Mouse (Mus musculus): ENCODE measurements around the gene Vmn2r25. TPM values are rescaled to one million over a fixed set of nuclear protein-coding genes. Genes with fewer than 3 reads are reported as not detected.
"Not testable (repeated sequence)": the region's sequence is repeated elsewhere in the genome, so short reads cannot be mapped to it uniquely, and the experiment has no call there.

Vmn2r25 gene
- polyA plus RNA-seq (2014; fragmentation: Nextera tagmentation; extraction: Ambion mirVana), result not detected in 2 replicates

DNA sequence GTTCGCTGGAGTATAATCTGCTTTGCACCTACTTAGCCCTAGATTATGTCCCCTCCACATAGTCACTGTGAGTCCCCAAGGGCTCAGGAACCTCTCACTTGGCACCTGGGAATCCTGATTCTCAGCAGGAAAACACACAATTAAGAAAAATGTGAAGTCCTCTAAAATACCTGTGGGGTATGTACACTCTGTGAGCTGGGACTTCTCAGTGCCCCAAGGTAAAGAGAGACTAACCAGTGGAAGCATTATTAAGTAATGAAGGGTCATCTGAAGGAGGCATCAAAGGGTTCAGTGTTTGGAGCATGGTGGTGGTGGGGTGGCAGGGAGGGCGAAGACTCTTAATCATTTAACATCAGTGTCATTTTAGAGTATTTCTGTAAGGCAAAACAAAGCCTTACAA is at the start of gene Vmn2r25:
Gene Vmn2r25 (minus strand): TSS at position 101 of the 400 bp plus-strand sequence.
- H3K4me2 ChIP-seq (replicated peaks; ENCODE audit: low read depth, low read length); H3K9me3 ChIP-seq (ENCODE audit: control insufficient read depth, low read length); H3K27ac ChIP-seq (ENCODE audit: low read depth, low read length); ATAC-seq (ENCODE audit: low FRiP score, low TSS enrichment); H3K27me3 ChIP-seq (ENCODE audit: control insufficient read depth, insufficient read depth, low read length); H3K4me3 ChIP-seq (ENCODE audit: low read length); H3K9ac ChIP-seq (ENCODE audit: low read depth, low read length); H3K36me3 ChIP-seq (ENCODE audit: control insufficient read depth, insufficient read depth, low read length); H3K4me1 ChIP-seq (ENCODE audit: control insufficient read depth, insufficient read depth, low read length): not testable (repeated sequence)
- WGBS, result 72% methylated on average over 1 of the region's 2 CpGs

DNA sequence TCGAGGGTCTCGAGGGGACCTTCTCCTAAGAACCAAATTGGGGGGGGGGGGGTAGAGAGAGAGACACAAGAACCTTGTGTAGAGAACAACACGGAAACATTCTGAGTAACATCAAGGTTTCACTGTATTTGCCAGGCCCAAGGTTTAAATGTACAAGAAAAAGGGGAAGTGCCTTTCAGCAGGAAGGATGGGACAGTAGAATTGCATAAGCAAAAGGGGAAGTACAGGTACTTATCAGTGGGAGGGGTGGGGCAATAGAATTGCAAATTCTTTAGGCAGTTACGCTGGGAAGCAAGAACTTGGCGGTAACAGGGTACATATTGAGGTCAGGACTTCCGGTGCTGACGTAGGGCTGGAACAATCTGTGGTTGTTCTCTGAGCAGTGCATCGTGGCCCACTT is 33.3 kb downstream of the Vmn2r25 start:
- Histone ChIP-seq H3K4me2 (replicated peaks; ENCODE audit: low read depth, low read length) (no peak overlapping the region), H3K4me1 (ENCODE audit: control insufficient read depth, insufficient read depth, low read length) (no peaks in the 10 kb centered on the region), H3K36me3 (ENCODE audit: control insufficient read depth, insufficient read depth, low read length) (no peaks in the 10 kb centered on the region), H3K27ac (ENCODE audit: low read depth, low read length) (no peak overlapping the region), H3K27me3 (ENCODE audit: control insufficient read depth, insufficient read depth, low read length) (no peaks in the 10 kb centered on the region), H3K9ac (ENCODE audit: low read depth, low read length) (no peak overlapping the region), H3K9me3 (ENCODE audit: control insufficient read depth, low read length) (no peaks in the 10 kb centered on the region; the same call in 1 of the 2 replicates), H3K4me3 (ENCODE audit: low read length) (no peak overlapping the region)
- ATAC-seq (ENCODE audit: low FRiP score, low TSS enrichment), result no peak
- WGBS, result 84% methylated on average over 8 of the region's 8 CpGs

DNA sequence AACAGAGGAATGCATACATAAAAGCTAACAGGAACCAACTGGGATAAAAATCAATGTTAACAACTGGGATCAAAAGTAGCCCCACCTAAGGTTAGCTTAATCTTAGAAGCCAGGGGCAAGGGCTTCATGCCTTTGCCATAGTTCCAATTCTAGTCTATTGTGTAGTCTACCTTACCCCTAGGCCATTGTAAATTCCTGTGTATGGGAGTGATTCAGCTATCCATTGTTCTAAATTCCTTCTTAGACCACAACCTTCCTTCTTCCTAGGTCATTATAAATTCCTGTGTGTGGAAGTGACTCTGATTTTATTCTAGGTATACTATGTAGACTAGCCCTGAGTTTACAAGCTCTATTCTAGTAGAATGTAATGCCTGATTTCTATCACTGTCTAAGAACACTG is 43.0 kb downstream of the Vmn2r25 start:
- not testable (repeated sequence) for H3K4me2 ChIP-seq (replicated peaks; ENCODE audit: low read depth, low read length); H3K36me3 ChIP-seq (ENCODE audit: control insufficient read depth, insufficient read depth, low read length); H3K27ac ChIP-seq (ENCODE audit: low read depth, low read length); H3K9me3 ChIP-seq (ENCODE audit: control insufficient read depth, low read length); H3K27me3 ChIP-seq (ENCODE audit: control insufficient read depth, insufficient read depth, low read length); ATAC-seq (ENCODE audit: low FRiP score, low TSS enrichment); H3K9ac ChIP-seq (ENCODE audit: low read depth, low read length); H3K4me3 ChIP-seq (ENCODE audit: low read length); H3K4me1 ChIP-seq (ENCODE audit: control insufficient read depth, insufficient read depth, low read length)

GRCm38 (mm10) chr6:123793746-123794145 is 59.5 kb downstream of the Vmn2r25 start:
- Histone ChIP-seq H3K9ac (ENCODE audit: low read depth, low read length) (no peak overlapping the region), H3K27me3 (ENCODE audit: control insufficient read depth, insufficient read depth, low read length) (no peaks in the 10 kb centered on the region), H3K9me3 (ENCODE audit: control insufficient read depth, low read length) (no peaks in the 10 kb centered on the region), H3K4me1 (ENCODE audit: control insufficient read depth, insufficient read depth, low read length) (no peaks in the 10 kb centered on the region), H3K4me3 (ENCODE audit: low read length) (no peak overlapping the region), H3K4me2 (replicated peaks; ENCODE audit: low read depth, low read length) (no peak overlapping the region), H3K27ac (ENCODE audit: low read depth, low read length) (no peak overlapping the region), H3K36me3 (ENCODE audit: control insufficient read depth, insufficient read depth, low read length) (no peaks in the 10 kb centered on the region)
- 47% methylated on average over 9 of the region's 9 CpGs for WGBS
- ATAC-seq (ENCODE audit: low FRiP score, low TSS enrichment), result no peak

GRCm38 (mm10) chr6:123784857-123785256 is 68.4 kb downstream of the Vmn2r25 start:
- no peaks in the 10 kb centered on the region for H3K36me3 ChIP-seq (ENCODE audit: control insufficient read depth, insufficient read depth, low read length)
- ATAC-seq (ENCODE audit: low FRiP score, low TSS enrichment), result no peak
- 69% methylated on average over 2 of the region's 2 CpGs for WGBS

GRCm38 (mm10) chr6:123778579-123778978 is 74.7 kb downstream of the Vmn2r25 start, which contains the start of gene Vmn2r24:
Gene Vmn2r24, plus strand, starts transcription at chr6:123778879.
- 93% methylated on average over 1 of the region's 1 CpGs for WGBS
- Histone ChIP-seq H3K27me3 (ENCODE audit: control insufficient read depth, insufficient read depth, low read length) (no peaks in the 10 kb centered on the region), H3K9ac (ENCODE audit: low read depth, low read length) (no peak within 1 kb of the TSS), H3K36me3 (ENCODE audit: control insufficient read depth, insufficient read depth, low read length) (no peaks in the 10 kb centered on the region), H3K4me3 (ENCODE audit: low read length) (no peak within 1 kb of the TSS), H3K27ac (ENCODE audit: low read depth, low read length) (no peak within 1 kb of the TSS), H3K4me1 (ENCODE audit: control insufficient read depth, insufficient read depth, low read length) (no peaks in the 10 kb centered on the region), H3K4me2 (replicated peaks; ENCODE audit: low read depth, low read length) (no peak within 1 kb of the TSS), H3K9me3 (ENCODE audit: control insufficient read depth, low read length) (no peaks in the 10 kb centered on the region)
- ATAC-seq (ENCODE audit: low FRiP score, low TSS enrichment), result no peak

More at GRCm38 (mm10) chr6:123784857-123785256, 68.4 kb downstream of the Vmn2r25 start:
- Histone ChIP-seq H3K27me3 (ENCODE audit: control insufficient read depth, insufficient read depth, low read length) (no peaks in the 10 kb centered on the region), H3K27ac (ENCODE audit: low read depth, low read length) (no peak overlapping the region), H3K9me3 (ENCODE audit: control insufficient read depth, low read length) (no peaks in the 10 kb centered on the region), H3K4me3 (ENCODE audit: low read length) (no peak overlapping the region), H3K9ac (ENCODE audit: low read depth, low read length) (no peak overlapping the region), H3K4me2 (replicated peaks; ENCODE audit: low read depth, low read length) (no peak overlapping the region), H3K4me1 (ENCODE audit: control insufficient read depth, insufficient read depth, low read length) (no peaks in the 10 kb centered on the region)

Other genes with a start within 250 kb of the Vmn2r25 start
- not detected in 2 replicates for gene Vmn2r22, start 202.7 kb downstream of the Vmn2r25 start, polyA plus RNA-seq (2014; fragmentation: Nextera tagmentation; extraction: Ambion mirVana)
- gene Vmn2r23, start 150.8 kb downstream of the Vmn2r25 start, polyA plus RNA-seq (2014; fragmentation: Nextera tagmentation; extraction: Ambion mirVana), result not detected in 2 replicates
- not detected in 2 replicates for gene Vmn2r24, start 74.6 kb downstream of the Vmn2r25 start, polyA plus RNA-seq (2014; fragmentation: Nextera tagmentation; extraction: Ambion mirVana)
- gene Vmn2r26, start 171.1 kb upstream of the Vmn2r25 start, polyA plus RNA-seq (2014; fragmentation: Nextera tagmentation; extraction: Ambion mirVana), result not detected in 2 replicates